Mouse (Mus musculus) forebrain, embryonic 11.5 days (tissue): ENCODE data around the gene Npas3. TPM values are rescaled to one million over a fixed set of nuclear protein-coding genes. Genes with fewer than 3 reads are reported as not detected.

Experiments used
- ATAC-seq: fragments of 200-750 bp; cut with Nextera tagmentation; replicated peaks from 2 replicates; pipeline ENCODE4 v1.8.0; 2017; ENCODE audit warnings: moderate TSS enrichment; ENCODE audit not compliant: low FRiP score
- DNase-seq: peaks from one replicate; pipeline ENCODE4 v3.0.0-alpha.2; 2017; ENCODE audit warnings: low spot score
- H3K27ac ChIP-seq: fragments of 300-500 bp; sonication (generic); 2 replicates; pipeline ENCODE4 v1.5.1; 2014; ENCODE audit warnings: low read depth, low read length
- H3K27me3 ChIP-seq: fragments of 300-500 bp; sonication (generic); 2 replicates; pipeline ENCODE4 v1.6.1; 2014; ENCODE audit warnings: mild to moderate bottlenecking, low read length, mixed read lengths; ENCODE audit not compliant: control insufficient read depth, insufficient read depth
- H3K36me3 ChIP-seq: fragments of 300-500 bp; sonication (generic); 2 replicates; pipeline ENCODE4 v1.6.1; 2014; ENCODE audit warnings: mild to moderate bottlenecking, low read length, moderate library complexity, mixed read lengths; ENCODE audit not compliant: control insufficient read depth, insufficient read depth
- H3K4me1 ChIP-seq: fragments of 300-500 bp; sonication (generic); replicated peaks from 2 replicates; pipeline ENCODE4 v1.6.1; 2014; ENCODE audit warnings: low read length, mixed read lengths; ENCODE audit not compliant: control insufficient read depth, insufficient read depth
- H3K4me2 ChIP-seq: fragments of 300-500 bp; sonication (generic); 2 replicates; pipeline ENCODE4 v1.6.1; 2014; ENCODE audit warnings: low read depth, mild to moderate bottlenecking, low read length, moderate library complexity, mixed read lengths; ENCODE audit not compliant: severe bottlenecking
- H3K4me3 ChIP-seq: fragments of 300-500 bp; sonication (generic); 2 replicates; pipeline ENCODE4 v1.5.1; 2014; ENCODE audit warnings: low read depth, low read length
- H3K9ac ChIP-seq: fragments of 300-500 bp; sonication (generic); 2 replicates; pipeline ENCODE4 v1.6.1; 2014; ENCODE audit warnings: low read length
- H3K9me3 ChIP-seq: fragments of 300-500 bp; sonication (generic); 2 replicates; pipeline ENCODE4 v1.6.1; 2016; ENCODE audit warnings: low read length, mixed read lengths; ENCODE audit not compliant: control insufficient read depth
- WGBS: fragments of 180-500 bp; shearing (Covaris S2); extraction: QIAGEN DNeasy Blood & Tissue Kit; methylation state at CpG from one replicate; pipeline ENCODE4 v1.1.7; 2014; 5-methylcytosine and 5-hydroxymethylcytosine counted together
- polyA plus RNA-seq: library from polyadenylated mRNA; unstranded; fragments of >200 nt; fragmentation: Nextera tagmentation; extraction: Ambion mirVana; gene quantifications from 2 replicates; pipeline ENCODE4 v1.2.1, GENCODE M21; 2014

The Npas3 gene
- polyA plus RNA-seq, 1 experiment from 2014 or later: 22.5 TPM

DNA sequence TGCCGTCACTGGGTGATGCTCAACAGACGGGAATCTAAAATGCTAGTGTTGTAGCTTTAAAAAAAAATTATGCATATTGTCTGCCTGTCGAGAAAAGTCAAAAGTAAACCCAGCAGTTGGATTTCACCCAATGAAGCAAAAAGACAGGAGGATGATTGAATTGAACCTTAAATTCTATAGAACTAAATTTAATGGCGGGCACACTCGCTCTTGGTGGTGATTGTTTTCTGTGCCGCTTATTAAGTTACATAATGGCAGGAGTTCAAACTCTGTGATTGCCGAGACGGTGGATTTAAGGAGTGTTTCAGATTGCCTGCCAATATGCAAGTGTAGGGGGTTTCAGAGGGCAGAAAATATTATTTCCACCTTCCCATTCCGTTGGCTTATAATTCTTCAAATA, 82.9 kb downstream of the Npas3 start:
- no peak overlapping the region for H3K4me2 ChIP-seq
- H3K27me3 ChIP-seq: no peaks in the 10 kb centered on the region
- H3K9ac ChIP-seq: no peak overlapping the region
- ATAC-seq (no peak), DNase-seq (no peak)
- no peak overlapping the region for H3K27ac ChIP-seq
- H3K4me1 ChIP-seq: peaks cover 9% of the 10 kb centered on the region; the same call in 1 of the 2 replicates
- H3K9me3 ChIP-seq: no peaks in the 10 kb centered on the region
- 71% methylated on average over 9 of the region's 9 CpGs for WGBS
- H3K4me3 ChIP-seq: no peak overlapping the region
- no peaks in the 10 kb centered on the region for H3K36me3 ChIP-seq

DNA sequence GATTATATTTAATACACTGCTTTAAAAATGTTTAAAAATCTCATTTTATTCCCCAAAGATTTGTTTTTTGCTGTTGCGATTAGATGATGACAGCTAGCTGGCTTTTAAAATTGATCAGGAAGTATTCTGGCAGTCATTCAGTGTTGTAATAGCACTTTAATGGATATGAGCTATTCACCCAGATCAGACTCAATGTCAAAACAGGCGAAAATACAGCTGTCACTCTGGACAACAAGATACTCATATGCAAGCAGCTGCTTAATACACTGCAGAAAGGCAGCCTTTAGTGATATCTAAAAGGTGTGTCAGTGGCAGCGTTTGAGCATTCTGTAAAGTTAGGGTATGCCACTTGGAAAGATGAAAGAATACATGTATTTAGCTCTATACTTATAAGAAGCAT, 83.3 kb downstream of the Npas3 start:
- H3K9me3 ChIP-seq: no peaks in the 10 kb centered on the region
- ATAC-seq (no peak), DNase-seq (no peak)
- H3K4me1 ChIP-seq: peaks cover 9% of the 10 kb centered on the region; the same call in 1 of the 2 replicates
- H3K9ac ChIP-seq: no peak overlapping the region
- 84% methylated on average over 3 of the region's 3 CpGs for WGBS
- no peak overlapping the region for H3K4me3 ChIP-seq
- no peaks in the 10 kb centered on the region for H3K27me3 ChIP-seq
- H3K36me3 ChIP-seq: no peaks in the 10 kb centered on the region
- H3K27ac ChIP-seq: no peak overlapping the region
- H3K4me2 ChIP-seq: no peak overlapping the region

DNA sequence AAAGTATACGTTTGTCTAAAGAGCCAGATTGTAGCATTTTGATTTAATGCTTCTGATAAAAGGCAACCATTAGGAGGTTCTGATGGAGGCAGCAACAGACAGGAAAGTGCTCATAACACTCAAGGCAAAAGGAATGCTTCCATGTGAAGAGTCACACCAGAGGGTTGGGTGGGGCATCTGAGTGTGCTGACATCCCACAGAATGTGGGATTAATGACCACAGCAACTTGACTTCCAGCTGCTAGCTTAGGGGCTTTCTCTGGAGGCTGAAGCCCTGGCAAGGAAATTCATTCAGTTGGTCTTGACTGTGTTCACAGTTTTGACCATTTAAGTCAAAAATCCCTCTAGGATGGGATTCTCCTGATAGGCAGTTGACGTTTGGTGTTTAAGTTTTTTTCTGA, 84.8 kb downstream of the Npas3 start:
- H3K27ac ChIP-seq: no peak overlapping the region
- DNase-seq (no peak), ATAC-seq (no peak)
- H3K4me1 ChIP-seq: peaks cover 2% of the 10 kb centered on the region
- no peaks in the 10 kb centered on the region for H3K9me3 ChIP-seq
- no peak overlapping the region for H3K9ac ChIP-seq
- H3K4me3 ChIP-seq: no peak overlapping the region
- H3K36me3 ChIP-seq: no peaks in the 10 kb centered on the region
- WGBS: 94% methylated on average over 2 of the region's 2 CpGs
- no peaks in the 10 kb centered on the region for H3K27me3 ChIP-seq
- H3K4me2 ChIP-seq: no peak overlapping the region

DNA sequence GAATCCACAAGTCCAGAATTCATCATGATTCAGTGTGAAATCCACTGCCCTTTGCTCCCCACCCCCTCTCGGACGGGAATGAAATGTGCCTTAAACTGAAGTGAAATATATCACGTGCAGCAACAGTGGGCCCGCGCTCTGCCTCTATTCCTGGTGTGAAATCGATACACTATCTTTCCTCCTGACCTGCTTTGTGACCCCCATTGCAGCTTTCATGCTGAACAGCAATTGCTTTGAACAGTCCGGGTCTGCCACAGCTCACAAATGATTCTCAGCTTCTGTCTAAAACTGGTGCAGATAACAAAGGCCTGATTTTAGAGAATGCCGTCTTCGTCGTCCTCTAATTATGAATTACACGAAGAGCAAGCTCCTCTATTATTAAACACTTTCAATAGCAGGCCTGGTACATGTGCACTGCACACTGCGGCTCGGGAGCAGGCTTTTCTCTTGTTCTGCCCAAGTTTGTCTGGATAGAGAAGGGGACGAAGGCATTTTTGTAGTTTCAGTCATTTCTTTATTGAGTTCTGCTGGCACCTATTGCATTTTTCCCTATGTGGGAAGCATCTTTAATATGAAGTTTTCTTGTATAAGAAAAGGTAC, 90.0 kb downstream of the Npas3 start:
- Histone ChIP-seq H3K9ac (no peak overlapping the region), H3K36me3 (no peaks in the 10 kb centered on the region), H3K9me3 (no peaks in the 10 kb centered on the region), H3K27ac (no peak overlapping the region), H3K4me2 (no peak overlapping the region), H3K27me3 (no peaks in the 10 kb centered on the region), H3K4me1 (peaks cover 2% of the 10 kb centered on the region), H3K4me3 (no peak overlapping the region)
- no peak for ATAC-seq
- WGBS: 25% methylated on average over 14 of the region's 14 CpGs
- DNase-seq: no peak

DNA sequence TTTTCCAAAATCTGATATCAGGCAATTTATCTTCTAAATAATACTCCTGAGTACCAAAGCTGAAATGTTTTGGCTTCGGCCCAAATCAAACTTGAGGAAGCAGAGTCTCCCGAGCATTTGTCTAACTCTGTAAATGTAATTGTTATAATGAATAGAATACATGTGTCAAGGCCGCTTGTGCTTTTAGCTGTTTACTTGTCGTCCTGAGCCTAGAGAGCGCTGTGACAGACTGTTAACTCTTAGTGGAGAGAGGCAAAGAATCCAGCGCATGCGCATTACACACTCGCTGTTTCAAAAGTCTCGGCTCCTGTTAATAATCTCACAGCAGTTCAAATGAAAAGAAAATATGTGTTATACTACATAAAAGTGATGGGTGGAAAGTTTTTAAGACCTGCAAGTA, 94.3 kb downstream of the Npas3 start:
- no peak overlapping the region for H3K4me3 ChIP-seq
- ATAC-seq (no peak), DNase-seq (no peak)
- H3K27ac ChIP-seq: no peak overlapping the region
- H3K27me3 ChIP-seq: no peaks in the 10 kb centered on the region
- WGBS: 70% methylated on average over 9 of the region's 9 CpGs
- H3K9me3 ChIP-seq: no peaks in the 10 kb centered on the region
- H3K4me2 ChIP-seq: no peak overlapping the region
- H3K4me1 ChIP-seq: peaks cover 2% of the 10 kb centered on the region; the same call in 1 of the 2 replicates
- no peaks in the 10 kb centered on the region for H3K36me3 ChIP-seq
- H3K9ac ChIP-seq: no peak overlapping the region

DNA sequence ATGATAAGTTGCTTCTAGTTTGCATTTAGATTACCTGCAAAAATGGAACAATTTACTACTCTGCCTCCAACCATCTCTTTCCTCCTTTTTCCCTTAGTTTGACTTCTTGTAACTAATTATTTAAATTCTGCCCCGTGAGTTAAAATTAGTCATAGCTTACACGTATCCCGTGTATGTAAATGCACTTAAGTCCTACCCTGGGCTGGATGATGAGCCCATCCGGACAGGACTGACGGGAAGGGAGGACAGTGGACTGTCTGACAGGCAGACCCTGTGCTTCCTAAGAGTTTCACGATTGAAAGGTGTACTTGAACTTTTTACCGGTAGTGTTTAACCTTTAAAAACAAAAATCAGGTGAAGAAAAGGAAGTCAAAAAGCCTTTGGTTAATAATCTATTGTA, 103.4 kb downstream of the Npas3 start:
- WGBS: 84% methylated on average over 7 of the region's 7 CpGs
- H3K27ac ChIP-seq: no peak overlapping the region
- ATAC-seq: no peak

DNA sequence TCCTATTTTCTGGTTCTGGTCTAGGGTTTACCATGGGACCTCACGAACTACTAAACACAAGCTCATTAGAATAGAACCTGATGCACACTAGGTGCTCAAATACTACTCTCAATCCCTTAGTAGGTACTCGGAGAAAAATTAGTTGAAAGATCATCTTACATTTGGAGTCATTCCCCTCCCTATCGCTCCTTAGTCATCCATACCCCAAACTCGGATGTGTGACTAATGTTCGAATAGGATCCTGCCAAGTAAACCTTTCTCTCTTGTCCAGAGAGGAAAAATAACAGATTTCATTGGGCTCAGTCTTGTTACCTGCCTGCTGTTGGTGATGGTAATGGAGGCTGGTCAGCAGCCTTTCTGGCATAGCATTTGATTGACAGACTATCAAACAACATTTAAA, 117.3 kb downstream of the Npas3 start:
- H3K9ac ChIP-seq: no peak overlapping the region
- H3K27me3 ChIP-seq: no peaks in the 10 kb centered on the region
- WGBS: 91% methylated on average over 5 of the region's 5 CpGs
- H3K36me3 ChIP-seq: no peaks in the 10 kb centered on the region
- H3K4me3 ChIP-seq: no peak overlapping the region
- H3K27ac ChIP-seq: no peak overlapping the region
- H3K9me3 ChIP-seq: no peaks in the 10 kb centered on the region
- no peak for ATAC-seq
- no peaks in the 10 kb centered on the region for H3K4me1 ChIP-seq
- DNase-seq: no peak
- H3K4me2 ChIP-seq: no peak overlapping the region

More for the DNA sequence above, 103.4 kb downstream of the Npas3 start:
- Histone ChIP-seq H3K27me3 (no peaks in the 10 kb centered on the region), H3K9ac (no peak overlapping the region), H3K36me3 (no peaks in the 10 kb centered on the region), H3K9me3 (no peaks in the 10 kb centered on the region), H3K4me1 (no peaks in the 10 kb centered on the region), H3K4me3 (no peak overlapping the region), H3K4me2 (no peak overlapping the region)
- no peak for DNase-seq

DNA sequence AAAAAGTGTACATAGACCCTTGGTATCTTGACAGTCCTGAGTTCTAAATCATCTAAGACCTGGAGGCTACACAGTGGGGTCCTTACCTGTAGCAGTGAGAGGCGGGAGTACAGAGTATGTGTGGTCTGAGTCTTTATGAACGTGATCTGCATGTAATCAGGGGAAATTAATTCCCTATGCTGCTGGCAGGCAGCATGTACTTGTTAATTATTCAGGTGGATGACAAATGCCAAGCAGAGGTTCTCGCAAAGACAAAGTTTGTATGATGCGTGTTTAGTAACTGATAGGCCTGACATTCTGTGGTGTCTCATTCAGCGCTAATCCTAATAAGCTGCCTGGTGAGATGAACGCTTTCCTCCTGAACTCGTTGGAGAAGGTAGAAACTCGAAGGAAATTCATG, 136.4 kb downstream of the Npas3 start:
- H3K4me1 ChIP-seq: no peaks in the 10 kb centered on the region
- no peak for DNase-seq
- no peak overlapping the region for H3K4me2 ChIP-seq
- no peak overlapping the region for H3K27ac ChIP-seq
- H3K9me3 ChIP-seq: no peaks in the 10 kb centered on the region
- no peak overlapping the region for H3K4me3 ChIP-seq
- WGBS: 86% methylated on average over 8 of the region's 8 CpGs
- H3K9ac ChIP-seq: no peak overlapping the region
- H3K27me3 ChIP-seq: no peaks in the 10 kb centered on the region
- ATAC-seq: no peak
- H3K36me3 ChIP-seq: no peaks in the 10 kb centered on the region

DNA sequence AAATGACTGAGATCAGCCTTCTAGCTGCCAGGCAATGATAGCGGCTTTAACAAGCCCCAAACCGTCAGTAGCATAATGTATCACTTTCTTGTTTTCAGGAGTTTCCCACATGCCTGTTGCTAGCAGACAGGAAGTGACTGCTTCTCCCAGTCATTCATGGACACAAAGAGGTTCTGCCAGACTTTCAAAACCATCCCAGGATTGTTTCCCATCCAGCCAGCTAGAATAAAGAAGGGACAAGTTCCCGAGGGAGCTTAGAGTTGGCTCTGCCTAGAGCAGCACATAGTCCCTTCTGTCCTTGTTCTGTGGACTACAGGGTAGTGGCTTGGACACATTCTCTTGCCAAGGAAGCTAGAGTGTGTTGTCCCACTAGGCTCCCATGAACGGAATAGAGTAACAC, 157.4 kb downstream of the Npas3 start:
- Histone ChIP-seq H3K27ac (no peak overlapping the region), H3K9ac (no peak overlapping the region), H3K4me1 (peaks cover under 1% of the 10 kb centered on the region; the same call in 1 of the 2 replicates), H3K4me3 (no peak overlapping the region), H3K27me3 (no peaks in the 10 kb centered on the region), H3K4me2 (no peak overlapping the region), H3K9me3 (no peaks in the 10 kb centered on the region), H3K36me3 (no peaks in the 10 kb centered on the region)
- no peak for DNase-seq
- WGBS: 56% methylated on average over 4 of the region's 4 CpGs
- ATAC-seq: no peak
